ENCODE assay signal across 15 mouse cellular contexts in the genomic region with DNA sequence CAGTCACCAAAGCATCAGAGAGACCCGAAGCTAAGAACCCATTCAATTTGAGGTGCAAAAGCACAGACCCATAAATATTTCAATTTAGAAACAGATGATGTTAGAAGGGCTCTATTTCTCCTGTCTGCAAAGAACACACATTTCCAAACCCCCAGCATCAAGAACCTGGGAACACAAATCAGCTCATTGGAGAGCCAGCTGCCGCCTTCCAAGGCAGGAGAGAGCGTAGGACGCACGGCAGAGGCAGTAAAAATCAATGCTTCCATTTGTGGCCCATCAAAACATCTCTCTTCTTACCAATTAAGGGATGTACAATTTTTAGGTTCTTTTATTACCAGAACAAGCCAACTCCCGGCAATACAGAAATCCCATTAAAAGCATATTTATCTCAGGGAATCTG.
DNase-seq lines count a peak whose midpoint lies in the region; ATAC-seq lines count a peak whose summit lies in the region.
"Had no signal": no experiment of that assay in that cellular context is flagged by ENCODE, and none has a peak within 500 bp of the region (broad histone marks: within the 10 kb centered on the region; RNA-seq: fewer than 3 reads in every experiment).

No protein-coding gene starts in this region.

- DNase-seq in hindbrain, embryonic 10.5 days (ENCODE audit: low spot score): no peak
- DNase-seq in testis, postnatal 10 days (ENCODE audit: low spot score): no peak
- no peak for DNase-seq in adipocyte (ENCODE audit: low spot score)
- DNase-seq in right cerebral cortex, postnatal 36 days (ENCODE audit: low spot score in 2 of 2): no peak
- DNase-seq: adrenal gland, adult 2 months; heart, postnatal 14 days; kidney, postnatal 14 days; right cerebral cortex, postnatal 14 days; thymus, adult 18-20 months had no signal

- no peaks in the 10 kb centered on the region for H3K9me3 ChIP-seq in hindbrain, embryonic 10.5 days
- H3K9me3 ChIP-seq in hindbrain, embryonic 16.5 days (ENCODE audit: control insufficient read depth, low read length): no peaks in the 10 kb centered on the region
- H3K9me3 ChIP-seq in midbrain, embryonic 12.5 days: no peaks in the 10 kb centered on the region
- no peaks in the 10 kb centered on the region for H3K9me3 ChIP-seq in midbrain, embryonic 15.5 days
- no peaks in the 10 kb centered on the region for H3K9me3 ChIP-seq in midbrain, embryonic 13.5 days
- H3K9me3 ChIP-seq: forebrain, embryonic 15.5 days had no signal

- H3K27ac ChIP-seq in hindbrain, embryonic 10.5 days: peak overlapping the region; percentile 36; the same call in 1 of the 2 replicates
- H3K27ac ChIP-seq in hindbrain, embryonic 16.5 days (ENCODE audit: low read depth, low read length): no peak overlapping the region
- peak overlapping the region; percentile 58 for H3K27ac ChIP-seq in midbrain, embryonic 12.5 days (replicated peaks)
- H3K27ac ChIP-seq in midbrain, embryonic 15.5 days: no peak overlapping the region
- peak overlapping the region; percentile 20 for H3K27ac ChIP-seq in midbrain, embryonic 13.5 days
- H3K27ac ChIP-seq: forebrain, embryonic 15.5 days had no signal

- H3K9ac ChIP-seq in hindbrain, embryonic 16.5 days (ENCODE audit: low read depth, low read length): no peak overlapping the region
- H3K9ac ChIP-seq in midbrain, embryonic 12.5 days (replicated peaks): no peak overlapping the region
- no peak overlapping the region for H3K9ac ChIP-seq in midbrain, embryonic 15.5 days
- H3K9ac ChIP-seq in midbrain, embryonic 13.5 days (replicated peaks): 0 out of 2 replicates have a peak overlapping the region, but pooled peaks have one; percentile 25
- H3K9ac ChIP-seq: forebrain, embryonic 15.5 days had no signal

- H3K4me1 ChIP-seq in hindbrain, embryonic 10.5 days (replicated peaks): peaks cover 63% of the 10 kb centered on the region
- H3K4me1 ChIP-seq in hindbrain, embryonic 16.5 days (ENCODE audit: control insufficient read depth, insufficient read depth, low read depth, low read length): peaks cover 19% of the 10 kb centered on the region
- H3K4me1 ChIP-seq in midbrain, embryonic 12.5 days: peaks cover 36% of the 10 kb centered on the region
- H3K4me1 ChIP-seq in midbrain, embryonic 15.5 days: peaks cover 33% of the 10 kb centered on the region
- peaks cover 53% of the 10 kb centered on the region for H3K4me1 ChIP-seq in midbrain, embryonic 13.5 days (replicated peaks)

- H3K36me3 ChIP-seq in hindbrain, embryonic 10.5 days: peaks cover 39% of the 10 kb centered on the region
- no peaks in the 10 kb centered on the region for H3K36me3 ChIP-seq in hindbrain, embryonic 16.5 days (ENCODE audit: control insufficient read depth, insufficient read depth, low read length)
- H3K36me3 ChIP-seq in midbrain, embryonic 12.5 days: peaks cover 21% of the 10 kb centered on the region
- H3K36me3 ChIP-seq in midbrain, embryonic 15.5 days (replicated peaks): no peaks in the 10 kb centered on the region
- H3K36me3 ChIP-seq in midbrain, embryonic 13.5 days: peaks cover 23% of the 10 kb centered on the region
- H3K36me3 ChIP-seq: forebrain, embryonic 15.5 days had no signal

- no peak overlapping the region for H3K4me3 ChIP-seq in hindbrain, embryonic 10.5 days
- H3K4me3 ChIP-seq in hindbrain, embryonic 16.5 days (ENCODE audit: low read length): no peak overlapping the region
- no peak overlapping the region for H3K4me3 ChIP-seq in midbrain, embryonic 12.5 days
- no peak overlapping the region for H3K4me3 ChIP-seq in midbrain, embryonic 15.5 days
- H3K4me3 ChIP-seq in midbrain, embryonic 13.5 days (replicated peaks): no peak overlapping the region
- H3K4me3 ChIP-seq: forebrain, embryonic 15.5 days had no signal

- H3K4me2 ChIP-seq in hindbrain, embryonic 16.5 days (ENCODE audit: low read length): no peak overlapping the region
- H3K4me2 ChIP-seq in midbrain, embryonic 12.5 days (replicated peaks): no peak overlapping the region
- H3K4me2 ChIP-seq in midbrain, embryonic 15.5 days: no peak overlapping the region
- H3K4me2 ChIP-seq in midbrain, embryonic 13.5 days (replicated peaks): no peak overlapping the region
- H3K4me2 ChIP-seq: forebrain, embryonic 15.5 days; liver, embryonic 11.5 days had no signal

- H3K27me3 ChIP-seq in hindbrain, embryonic 10.5 days (ENCODE audit: insufficient read depth, poor library complexity, severe bottlenecking): no peaks in the 10 kb centered on the region
- H3K27me3 ChIP-seq in hindbrain, embryonic 16.5 days (replicated peaks; ENCODE audit: control insufficient read depth, insufficient read depth, low read length): no peaks in the 10 kb centered on the region
- H3K27me3 ChIP-seq in midbrain, embryonic 12.5 days: no peaks in the 10 kb centered on the region
- no peaks in the 10 kb centered on the region for H3K27me3 ChIP-seq in midbrain, embryonic 15.5 days (replicated peaks)
- no peaks in the 10 kb centered on the region for H3K27me3 ChIP-seq in midbrain, embryonic 13.5 days
- H3K27me3 ChIP-seq: forebrain, embryonic 15.5 days had no signal

- 80% methylated on average over 6 of the region's 6 CpGs for WGBS in hindbrain, embryonic 10.5 days
- 41% methylated on average over 6 of the region's 6 CpGs for WGBS in hindbrain, embryonic 16.5 days
- WGBS in midbrain, embryonic 12.5 days: 57% methylated on average over 6 of the region's 6 CpGs
- WGBS in midbrain, embryonic 15.5 days: 39% methylated on average over 6 of the region's 6 CpGs
- 53% methylated on average over 6 of the region's 6 CpGs for WGBS in midbrain, embryonic 13.5 days

- ATAC-seq in hindbrain, embryonic 16.5 days: no peak
- no peak for ATAC-seq in midbrain, embryonic 12.5 days (ENCODE audit: low FRiP score, low read depth)
- no peak for ATAC-seq in midbrain, embryonic 15.5 days (replicated peaks)
- no peak for ATAC-seq in midbrain, embryonic 13.5 days
- ATAC-seq: forebrain, embryonic 15.5 days had no signal

Comparison
In these comparisons a context has a peak if more than half of its experiments do, and no peak if none do; other contexts are left out.
1. H3K27ac ChIP-seq: peak in hindbrain, embryonic 10.5 days (single experiment), midbrain, embryonic 12.5 days (single experiment) and midbrain, embryonic 13.5 days (single experiment); none in hindbrain, embryonic 16.5 days (single experiment) and midbrain, embryonic 15.5 days (single experiment).